Mouse (Mus musculus) CH12.LX (cell line): ENCODE results near the gene Ctdspl. TPM values are rescaled to one million over a fixed set of nuclear protein-coding genes. Genes with fewer than 3 reads are reported as not detected.

Experiments used
- DNase-seq: peaks from one replicate; pipeline ENCODE4 v3.0.0-alpha.2; 2013; ENCODE audit errors: extremely low read depth
- H3K27ac ChIP-seq: 2 replicates; pipeline ENCODE4 v1.5.1; 2012; ENCODE audit warnings: low read depth, mild to moderate bottlenecking, control low read depth, moderate library complexity; ENCODE audit not compliant: insufficient read depth
- H3K27me3 ChIP-seq: replicated peaks from 2 replicates; pipeline ENCODE3; 2012; ENCODE audit warnings: inconsistent platforms
- H3K36me3 ChIP-seq, 2 experiments: replicated peaks in 1 of 2; 2 replicates each; pipeline versions ENCODE3 to v1.6.1; 2012; ENCODE audit warnings: inconsistent platforms in 1 of 2, low read length in 1 of 2, mild to moderate bottlenecking in 1 of 2, mixed read lengths in 1 of 2, moderate library complexity in 1 of 2; ENCODE audit not compliant: control insufficient read depth in 1 of 2, insufficient read depth in 1 of 2
- H3K4me1 ChIP-seq, 2 experiments: 2 replicates each; pipeline ENCODE4 v1.6.1; 2012; ENCODE audit warnings: inconsistent platforms in 1 of 2, moderate library complexity in 1 of 2; ENCODE audit not compliant: insufficient read depth in 2 of 2, control insufficient read depth in 1 of 2
- H3K4me2 ChIP-seq: 2 replicates; pipeline ENCODE4 v1.6.1; 2012; ENCODE audit warnings: low read depth, mild to moderate bottlenecking, control low read depth; ENCODE audit not compliant: poor library complexity, insufficient read depth, severe bottlenecking
- H3K4me3 ChIP-seq, 3 experiments: fragments of 150-350 bp in 1 of 3; sonication (generic) in 1 of 3; replicated peaks in 1 of 3; 2 replicates each; pipeline versions ENCODE3 to v1.5.1; 2011 to 2012; ENCODE audit warnings: low read depth in 2 of 3, low read length in 2 of 3, mild to moderate bottlenecking in 2 of 3, moderate library complexity in 2 of 3, control low read depth in 1 of 3, improper control_type of control experiment in 1 of 3, inconsistent platforms in 1 of 3, mixed read lengths in 1 of 3; ENCODE audit not compliant: poor library complexity in 1 of 3
- H3K79me2 ChIP-seq: replicated peaks from 2 replicates; pipeline ENCODE4 v1.6.1; 2012; ENCODE audit warnings: mild to moderate bottlenecking, moderate library complexity; ENCODE audit not compliant: control insufficient read depth, poor library complexity, insufficient read depth, severe bottlenecking; ENCODE audit errors: extremely low read depth
- H3K9ac ChIP-seq: 2 replicates; pipeline ENCODE4 v1.6.1; 2012; ENCODE audit warnings: low read depth, mild to moderate bottlenecking, control low read depth, moderate library complexity; ENCODE audit not compliant: insufficient read depth
- H3K9me3 ChIP-seq: replicated peaks from 2 replicates; pipeline ENCODE3; 2012; ENCODE audit warnings: low read length, inconsistent platforms, mixed read lengths
- BHLHE40 ChIP-seq: IDR thresholded peaks from 2 replicates; pipeline ENCODE4 v1.6.1; 2011; ENCODE audit warnings: mild to moderate bottlenecking, low read depth, low read length, improper control_type of control experiment
- CHD2 ChIP-seq: IDR thresholded peaks from 2 replicates; pipeline ENCODE4 v1.6.1; 2011; ENCODE audit warnings: low read length, improper control_type of control experiment
- CTCF ChIP-seq, 2 experiments: IDR thresholded peaks in 1 of 2; conservative IDR thresholded peaks in 1 of 2; 2 replicates each; pipeline ENCODE4 v1.5.1; 2011 to 2012; ENCODE audit warnings: low read depth in 2 of 2, low read length in 2 of 2, improper control_type of control experiment in 1 of 2, inconsistent platforms in 1 of 2, mild to moderate bottlenecking in 1 of 2, moderate library complexity in 1 of 2
- E2F4 ChIP-seq: IDR thresholded peaks from 2 replicates; pipeline ENCODE4 v1.6.1; 2011; ENCODE audit warnings: low read depth, low read length, improper control_type of control experiment; ENCODE audit not compliant: insufficient replicate concordance
- EP300 ChIP-seq: IDR thresholded peaks from 2 replicates; pipeline ENCODE4 v1.6.1; 2011; ENCODE audit warnings: low read length, improper control_type of control experiment
- ETS1 ChIP-seq: conservative IDR thresholded peaks from 2 replicates; pipeline ENCODE4 v1.6.1; 2012; ENCODE audit warnings: low read depth, mild to moderate bottlenecking, inconsistent platforms, low read length, improper control_type of control experiment, moderate library complexity
- GABPA ChIP-seq: IDR thresholded peaks from 2 replicates; pipeline ENCODE4 v1.6.1; 2012; ENCODE audit warnings: low read depth, low read length, improper control_type of control experiment, inconsistent platforms; ENCODE audit not compliant: insufficient replicate concordance
- HCFC1 ChIP-seq: IDR thresholded peaks from 2 replicates; pipeline ENCODE4 v1.6.1; 2012; ENCODE audit warnings: low read depth, mild to moderate bottlenecking, inconsistent platforms, low read length, improper control_type of control experiment
- JUND ChIP-seq: conservative IDR thresholded peaks from 2 replicates; pipeline ENCODE4 v1.6.1; 2011; ENCODE audit warnings: low read depth, low read length, improper control_type of control experiment
- MAFK ChIP-seq: IDR thresholded peaks from 2 replicates; pipeline ENCODE4 v1.6.1; 2011; ENCODE audit warnings: low read length, improper control_type of control experiment; ENCODE audit not compliant: insufficient replicate concordance
- MAX ChIP-seq: IDR thresholded peaks from 2 replicates; pipeline ENCODE4 v1.6.1; 2011; ENCODE audit warnings: low read length, improper control_type of control experiment
- MEF2A ChIP-seq: IDR thresholded peaks from 2 replicates; pipeline ENCODE4 v1.6.1; 2014; ENCODE audit warnings: low read depth, mild to moderate bottlenecking, inconsistent platforms, low read length, improper control_type of control experiment, borderline replicate concordance
- MXI1 ChIP-seq: IDR thresholded peaks from 2 replicates; pipeline ENCODE4 v1.6.1; 2011; ENCODE audit warnings: mild to moderate bottlenecking, low read depth, low read length, improper control_type of control experiment
- MYC ChIP-seq: IDR thresholded peaks from 2 replicates; pipeline ENCODE4 v1.6.1; 2011; ENCODE audit warnings: low read depth, mild to moderate bottlenecking, improper control_type of control experiment, low read length
- NRF1 ChIP-seq: IDR thresholded peaks from 2 replicates; pipeline ENCODE4 v1.6.1; 2014; ENCODE audit warnings: low read depth, mild to moderate bottlenecking, inconsistent platforms, low read length, improper control_type of control experiment, moderate library complexity
- POLR2A ChIP-seq: IDR thresholded peaks from 2 replicates; pipeline ENCODE4 v1.6.1; 2011; ENCODE audit warnings: low read depth, mild to moderate bottlenecking, improper control_type of control experiment, low read length
- POLR2AphosphoS2 ChIP-seq: IDR thresholded peaks from 2 replicates; pipeline ENCODE4 v1.6.1; 2011; ENCODE audit warnings: low read depth, low read length, improper control_type of control experiment
- RCOR1 ChIP-seq: conservative IDR thresholded peaks from 2 replicates; pipeline ENCODE4 v1.6.1; 2012; ENCODE audit warnings: low read depth, mild to moderate bottlenecking, inconsistent platforms, low read length, improper control_type of control experiment
- SMC3 ChIP-seq: IDR thresholded peaks from 2 replicates; pipeline ENCODE4 v1.6.1; 2011; ENCODE audit warnings: low read depth, low read length, improper control_type of control experiment
- TBP ChIP-seq: conservative IDR thresholded peaks from 2 replicates; pipeline ENCODE4 v1.6.1; 2011; ENCODE audit warnings: low read depth, low read length, improper control_type of control experiment
- TCF12 ChIP-seq: IDR thresholded peaks from 2 replicates; pipeline ENCODE4 v1.6.1; 2014; ENCODE audit warnings: low read depth, mild to moderate bottlenecking, inconsistent platforms, low read length, improper control_type of control experiment
- USF1 ChIP-seq: IDR thresholded peaks from 2 replicates; pipeline ENCODE4 v1.6.1; 2014; ENCODE audit warnings: low read depth, mild to moderate bottlenecking, inconsistent platforms, low read length, improper control_type of control experiment
- ZC3H11A ChIP-seq: IDR thresholded peaks from 2 replicates; pipeline ENCODE4 v1.6.1; 2012; ENCODE audit warnings: low read depth, mild to moderate bottlenecking, inconsistent platforms, low read length, improper control_type of control experiment
- ZKSCAN1 ChIP-seq: IDR thresholded peaks from 2 replicates; pipeline ENCODE4 v1.6.1; 2012; ENCODE audit warnings: low read depth, inconsistent platforms, low read length, improper control_type of control experiment, borderline replicate concordance
- ZMIZ1 ChIP-seq: IDR thresholded peaks from 2 replicates; pipeline ENCODE4 v1.6.1; 2012; ENCODE audit warnings: low read depth, mild to moderate bottlenecking, inconsistent platforms, low read length, improper control_type of control experiment
- ZNF384 ChIP-seq: IDR thresholded peaks from 2 replicates; pipeline ENCODE4 v1.6.1; 2012; ENCODE audit warnings: low read depth, low read length, improper control_type of control experiment, inconsistent platforms
- dilution Hi-C: fragments of 300-500 bp; cut with MboI; formaldehyde crosslinking; loops from 2 replicates; pipeline ENCODE4 v1.14.3; 2020; ENCODE audit warnings: low sequenced_read_pairs; ENCODE audit not compliant: extremely low pct_unique_long_range_greater_than_20kb, extremely low pct_ligation_motif_present
- in situ Hi-C: fragments of 300-500 bp; cut with MboI; formaldehyde crosslinking; loops from 3 replicates; pipeline ENCODE4 v1.14.3; 2019; ENCODE audit warnings: low sequenced_read_pairs, low pct_ligation_motif_present, low pct_unique_long_range_greater_than_20kb, mixed read lengths
- polyA plus RNA-seq: library from polyadenylated mRNA; unstranded; fragments of >175 nt; gene quantifications from 2 replicates; pipeline ENCODE4 v1.2.1, GENCODE M21; 2012; ENCODE audit warnings: low read depth; ENCODE audit not compliant: insufficient read length
- total RNA-seq, 2 experiments: library from RNA; depleted of rRNA; stranded (reverse); fragments of 300-350 nt in 1 of 2; fragments of >200 nt in 1 of 2; gene quantifications; 2 replicates each; pipeline ENCODE4 v1.2.3; 2012 to 2014

Gene Ctdspl
- total and polyA plus RNA-seq, 3 experiments: not detected

DNA sequence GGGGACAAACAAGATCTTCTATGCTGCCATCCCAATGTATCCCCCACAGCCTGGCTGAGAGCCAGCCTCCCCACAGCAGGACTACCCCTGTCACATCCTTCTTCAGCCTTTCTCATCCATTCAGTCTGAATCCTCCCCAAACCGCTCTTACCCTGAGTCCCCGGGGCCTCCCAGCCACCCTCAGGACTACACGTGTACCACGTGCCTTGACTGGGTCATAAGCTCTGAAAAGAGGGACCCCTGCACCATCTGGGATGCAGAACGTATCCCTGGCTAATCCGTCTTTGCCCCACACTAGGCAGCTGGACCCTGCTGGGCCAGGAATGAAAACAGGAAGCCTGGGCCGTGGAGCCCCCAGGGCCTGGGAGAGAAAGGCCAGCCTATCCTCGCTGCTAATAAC lies 155.8 kb downstream of the Ctdspl start:
- Histone ChIP-seq H3K9me3 (no peaks in the 10 kb centered on the region), H3K9ac (no peak overlapping the region), H3K4me3 (no peak overlapping the region), H3K4me1 (0 out of 4 replicates have a peak, but pooled peaks cover 0 to 3% of the 10 kb centered on the region in 2 experiments), H3K4me2 (no peak overlapping the region), H3K27ac (no peak overlapping the region), H3K27me3 (peaks cover 74% of the 10 kb centered on the region), H3K79me2 (no peaks in the 10 kb centered on the region), H3K36me3 (no peaks in the 10 kb centered on the region)
- in situ Hi-C loops: no loop called here
- dilution Hi-C loops: no loop called here
- DNase-seq: no peak
- no peak for TF ChIP-seq ZNF384
- no peak for TF ChIP-seq MEF2A
- no peak for TF ChIP-seq POLR2A
- no peak for TF ChIP-seq CHD2
- TF ChIP-seq E2F4: no peak
- no peak for TF ChIP-seq ETS1
- TF ChIP-seq MYC: no peak
- no peak for TF ChIP-seq GABPA
- TF ChIP-seq HCFC1: no peak
- TF ChIP-seq BHLHE40: no peak
- TF ChIP-seq SMC3: no peak
- TF ChIP-seq USF1: no peak
- TF ChIP-seq CTCF (conservative IDR thresholded peaks at IDR 0.05 in 1 of 2, IDR thresholded peaks at IDR 0.05 in 1 of 2; ENCODE audit: low read depth in 2 of 2, low read length in 2 of 2): no peak
- no peak for TF ChIP-seq JUND
- TF ChIP-seq MXI1: no peak
- TF ChIP-seq TCF12: no peak
- no peak for TF ChIP-seq POLR2AphosphoS2
- no peak for TF ChIP-seq MAX
- no peak for TF ChIP-seq NRF1
- TF ChIP-seq RCOR1: no peak

DNA sequence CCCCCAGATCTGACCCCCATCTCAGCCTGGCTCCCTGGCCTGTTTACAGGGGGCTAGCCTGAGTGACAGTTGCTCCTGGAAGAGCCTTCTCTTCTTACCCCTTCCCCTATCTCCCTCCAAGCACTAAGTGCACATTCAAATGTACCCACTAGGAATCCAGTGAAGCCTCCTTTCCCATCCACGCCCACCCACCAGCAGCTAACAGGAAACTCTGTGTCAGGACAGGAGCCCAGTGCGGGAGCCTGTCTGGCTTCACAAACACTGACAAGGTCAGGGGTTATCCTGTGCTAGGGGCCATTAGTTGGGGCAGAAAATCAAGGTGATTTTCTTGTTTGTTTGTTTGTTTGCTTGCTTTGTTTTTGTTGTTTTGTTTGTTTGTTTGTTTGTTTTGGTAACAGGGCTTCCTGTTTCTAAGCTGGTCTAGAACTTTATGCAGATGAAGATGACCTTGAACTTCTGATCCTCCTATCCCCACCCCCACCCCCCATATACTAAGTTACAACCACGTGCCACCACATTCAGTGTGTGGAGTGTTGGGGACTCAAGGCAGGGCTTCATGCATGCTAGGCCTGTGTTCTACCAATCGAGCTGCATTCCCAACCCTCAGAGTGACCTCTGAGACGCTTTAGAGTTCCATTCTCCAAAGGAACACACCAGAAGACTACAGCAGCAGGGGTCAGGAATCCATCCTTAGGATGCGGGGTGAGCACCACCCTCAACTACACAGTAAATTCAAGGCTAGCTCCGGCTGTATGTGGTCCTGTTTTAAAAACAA lies 156.6 kb downstream of the Ctdspl start:
- Histone ChIP-seq H3K4me2 (no peak overlapping the region), H3K27me3 (peaks cover 82% of the 10 kb centered on the region), H3K4me3 (no peak overlapping the region), H3K36me3 (no peaks in the 10 kb centered on the region), H3K27ac (no peak overlapping the region), H3K79me2 (no peaks in the 10 kb centered on the region), H3K9me3 (no peaks in the 10 kb centered on the region), H3K9ac (no peak overlapping the region), H3K4me1 (0 out of 4 replicates have a peak, but pooled peaks cover 0 to 5% of the 10 kb centered on the region in 2 experiments)
- dilution Hi-C loops (no loop called here), in situ Hi-C loops (no loop called here)
- TF ChIP-seq MAX (no peak), USF1 (no peak), POLR2AphosphoS2 (no peak), ZKSCAN1 (no peak), EP300 (no peak), CTCF (conservative IDR thresholded peaks at IDR 0.05 in 1 of 2, IDR thresholded peaks at IDR 0.05 in 1 of 2; ENCODE audit: low read depth in 2 of 2, low read length in 2 of 2) (no peak), TBP (no peak), ZC3H11A (no peak), POLR2A (no peak), ZMIZ1 (no peak), JUND (no peak), BHLHE40 (no peak), E2F4 (no peak), MAFK (no peak)
- DNase-seq: no peak
